Mouse (Mus musculus) lung, postnatal 0 days (tissue): ENCODE data around the gene Adgrl2.

Source experiments
- CTCF ChIP-seq: IDR thresholded peaks from 2 replicates; pipeline ENCODE4 v1.5.1; 2016; ENCODE audit warnings: antibody characterized with exemption, mild to moderate bottlenecking
- EP300 ChIP-seq: IDR thresholded peaks from 2 replicates; pipeline ENCODE4 v1.6.1; 2016; ENCODE audit warnings: antibody characterized with exemption, mild to moderate bottlenecking, control low read depth

- TF ChIP-seq CTCF (no peak), EP300 (no peak)
Observed at GRCm38 (mm10) chr3:148981776-148982175, 8.6 kb downstream of the Adgrl2 start.
